Mouse (Mus musculus) brain, adult 2 months (tissue): Measurements from ENCODE around the gene Orc1.

Experiments used
- DNase-seq: peaks from one replicate; pipeline ENCODE4 v3.0.0; 2011; ENCODE audit warnings: low read depth, low spot score

The Orc1 gene

GRCm38 (mm10) chr4:108635101-108635500, 55.9 kb downstream of the Orc1 start:
- DNase-seq = no peak

- DNase-seq = no peak
Measured at GRCm38 (mm10) chr4:108637721-108638120, 58.5 kb downstream of the Orc1 start.

GRCm38 (mm10) chr4:108638752-108639151, 59.5 kb downstream of the Orc1 start:
- no peak for DNase-seq

GRCm38 (mm10) chr4:108664407-108664806, 85.2 kb downstream of the Orc1 start:
- DNase-seq = peak; percentile 63
